Mouse (Mus musculus) neutrophil, adult 5-6 weeks (primary cell): ENCODE data around the gene Lingo1. TPM values are rescaled to one million over a fixed set of nuclear protein-coding genes. Genes with fewer than 3 reads are reported as not detected.

Source experiments
- ATAC-seq: fragments of 151-379, 151-347 bp; 2 replicates; pipeline ENCODE4 v1.8.0; 2017; ENCODE audit warnings: mild to moderate bottlenecking, moderate TSS enrichment; ENCODE audit not compliant: insufficient number of reproducible peaks, poor library complexity, low FRiP score, severe bottlenecking; ENCODE audit errors: extremely low read depth
- total RNA-seq: library from RNA; stranded (forward); fragments of 200-1000 nt; gene quantifications from 2 replicates; pipeline ENCODE4 v1.2.3, GENCODE M21; 2017

The Lingo1 gene
- total RNA-seq, 1 experiment from 2014 or later, result not detected

- no peak for ATAC-seq
Observed at GRCm38 (mm10) chr9:56691226-56691625, 105.0 kb downstream of the Lingo1 start.

- ATAC-seq, result no peak
Observed at GRCm38 (mm10) chr9:56690679-56691078, 105.6 kb downstream of the Lingo1 start.

GRCm38 (mm10) chr9:56687490-56687889 lies 108.8 kb downstream of the Lingo1 start:
- ATAC-seq, result no peak

GRCm38 (mm10) chr9:56687145-56687477 lies 109.2 kb downstream of the Lingo1 start:
- ATAC-seq, result no peak

- ATAC-seq, result no peak
Observed at GRCm38 (mm10) chr9:56686339-56687144, 109.7 kb downstream of the Lingo1 start.

GRCm38 (mm10) chr9:56682826-56683225 lies 113.4 kb downstream of the Lingo1 start:
- no peak for ATAC-seq

- no peak for ATAC-seq
Observed at GRCm38 (mm10) chr9:56681950-56682349, 114.3 kb downstream of the Lingo1 start.

GRCm38 (mm10) chr9:56678929-56679681 lies 117.2 kb downstream of the Lingo1 start:
- ATAC-seq, result no peak

GRCm38 (mm10) chr9:56675696-56676095 lies 120.6 kb downstream of the Lingo1 start:
- no peak for ATAC-seq

- ATAC-seq, result no peak
Observed at GRCm38 (mm10) chr9:56669605-56670221, 126.6 kb downstream of the Lingo1 start.

- ATAC-seq, result no peak
Observed at GRCm38 (mm10) chr9:56664136-56664535, 132.1 kb downstream of the Lingo1 start.

- ATAC-seq, result no peak
Observed at GRCm38 (mm10) chr9:56662946-56663345, 133.3 kb downstream of the Lingo1 start.

GRCm38 (mm10) chr9:56662405-56662804 lies 133.9 kb downstream of the Lingo1 start:
- ATAC-seq, result no peak

GRCm38 (mm10) chr9:56661217-56661840 lies 134.9 kb downstream of the Lingo1 start:
- ATAC-seq, result no peak

- no peak for ATAC-seq
Observed at GRCm38 (mm10) chr9:56658580-56658979, 137.7 kb downstream of the Lingo1 start.

- ATAC-seq, result no peak
Observed at GRCm38 (mm10) chr9:56657996-56658398, 138.3 kb downstream of the Lingo1 start.

- ATAC-seq, result no peak
Observed at GRCm38 (mm10) chr9:56656766-56657542, 139.3 kb downstream of the Lingo1 start.

GRCm38 (mm10) chr9:56655167-56655566 lies 141.1 kb downstream of the Lingo1 start:
- no peak for ATAC-seq

- no peak for ATAC-seq
Observed at GRCm38 (mm10) chr9:56652551-56652950, 143.7 kb downstream of the Lingo1 start.
